Mouse (Mus musculus): ENCODE measurements around the gene Trmt2a. TPM values are rescaled to one million over a fixed set of nuclear protein-coding genes. Genes with fewer than 3 reads are reported as not detected.

Trmt2a gene
- polyA plus RNA-seq, 1 experiment from 2014 or later: 78.4 TPM

- no peak overlapping the region for H3K9ac ChIP-seq (replicated peaks; ENCODE audit: low read depth, low read length)
- H3K4me1 ChIP-seq (ENCODE audit: control insufficient read depth, insufficient read depth, low read length): peaks cover 12% of the 10 kb centered on the region
- no peak overlapping the region for H3K4me2 ChIP-seq (ENCODE audit: low read depth, low read length)
- no peaks in the 10 kb centered on the region for H3K27me3 ChIP-seq (ENCODE audit: control insufficient read depth, insufficient read depth, low read length)
- no peaks in the 10 kb centered on the region for H3K9me3 ChIP-seq (ENCODE audit: control insufficient read depth, low read length)
- no peak for ATAC-seq (ENCODE audit: low read depth)
- 89% methylated on average over 4 of the region's 4 CpGs for WGBS
- H3K27ac ChIP-seq (ENCODE audit: low read depth, low read length): no peak overlapping the region
- H3K36me3 ChIP-seq (ENCODE audit: control insufficient read depth, insufficient read depth, low read length): peaks cover 22% of the 10 kb centered on the region
- H3K4me3 ChIP-seq (ENCODE audit: low read depth, low read length): no peak overlapping the region
Observed at GRCm38 (mm10) chr16:18228856-18229255, 19.6 kb upstream of the Trmt2a start.

GRCm38 (mm10) chr16:18229622-18230021, 18.9 kb upstream of the Trmt2a start:
- Histone ChIP-seq H3K9ac (replicated peaks; ENCODE audit: low read depth, low read length) (no peak overlapping the region), H3K4me3 (ENCODE audit: low read depth, low read length) (no peak overlapping the region), H3K36me3 (ENCODE audit: control insufficient read depth, insufficient read depth, low read length) (peaks cover 19% of the 10 kb centered on the region), H3K4me1 (ENCODE audit: control insufficient read depth, insufficient read depth, low read length) (peaks cover 18% of the 10 kb centered on the region), H3K9me3 (ENCODE audit: control insufficient read depth, low read length) (no peaks in the 10 kb centered on the region), H3K27ac (ENCODE audit: low read depth, low read length) (no peak overlapping the region), H3K4me2 (ENCODE audit: low read depth, low read length) (no peak overlapping the region), H3K27me3 (ENCODE audit: control insufficient read depth, insufficient read depth, low read length) (no peaks in the 10 kb centered on the region)
- peak; percentile 21; the same call in 1 of the 2 replicates for ATAC-seq (ENCODE audit: low read depth)
- 58% methylated on average over 11 of the region's 11 CpGs for WGBS

GRCm38 (mm10) chr16:18230617-18231016, 17.9 kb upstream of the Trmt2a start:
- Histone ChIP-seq H3K9ac (replicated peaks; ENCODE audit: low read depth, low read length) (no peak overlapping the region), H3K4me2 (ENCODE audit: low read depth, low read length) (no peak overlapping the region), H3K27me3 (ENCODE audit: control insufficient read depth, insufficient read depth, low read length) (no peaks in the 10 kb centered on the region), H3K4me3 (ENCODE audit: low read depth, low read length) (no peak overlapping the region), H3K4me1 (ENCODE audit: control insufficient read depth, insufficient read depth, low read length) (peaks cover 18% of the 10 kb centered on the region), H3K9me3 (ENCODE audit: control insufficient read depth, low read length) (no peaks in the 10 kb centered on the region), H3K36me3 (ENCODE audit: control insufficient read depth, insufficient read depth, low read length) (peaks cover 13% of the 10 kb centered on the region), H3K27ac (ENCODE audit: low read depth, low read length) (no peak overlapping the region)
- ATAC-seq (ENCODE audit: low read depth): no peak
- 92% methylated on average over 6 of the region's 6 CpGs for WGBS

- 90% methylated on average over 3 of the region's 3 CpGs for WGBS
- Histone ChIP-seq H3K4me2 (ENCODE audit: low read depth, low read length) (no peak overlapping the region), H3K27me3 (ENCODE audit: control insufficient read depth, insufficient read depth, low read length) (no peaks in the 10 kb centered on the region), H3K9ac (replicated peaks; ENCODE audit: low read depth, low read length) (no peak overlapping the region), H3K9me3 (ENCODE audit: control insufficient read depth, low read length) (no peaks in the 10 kb centered on the region), H3K27ac (ENCODE audit: low read depth, low read length) (no peak overlapping the region), H3K4me3 (ENCODE audit: low read depth, low read length) (no peak overlapping the region), H3K36me3 (ENCODE audit: control insufficient read depth, insufficient read depth, low read length) (peaks cover 9% of the 10 kb centered on the region), H3K4me1 (ENCODE audit: control insufficient read depth, insufficient read depth, low read length) (peaks cover 22% of the 10 kb centered on the region)
- no peak for ATAC-seq (ENCODE audit: low read depth)
Observed at GRCm38 (mm10) chr16:18231047-18231446, 17.4 kb upstream of the Trmt2a start.

DNA sequence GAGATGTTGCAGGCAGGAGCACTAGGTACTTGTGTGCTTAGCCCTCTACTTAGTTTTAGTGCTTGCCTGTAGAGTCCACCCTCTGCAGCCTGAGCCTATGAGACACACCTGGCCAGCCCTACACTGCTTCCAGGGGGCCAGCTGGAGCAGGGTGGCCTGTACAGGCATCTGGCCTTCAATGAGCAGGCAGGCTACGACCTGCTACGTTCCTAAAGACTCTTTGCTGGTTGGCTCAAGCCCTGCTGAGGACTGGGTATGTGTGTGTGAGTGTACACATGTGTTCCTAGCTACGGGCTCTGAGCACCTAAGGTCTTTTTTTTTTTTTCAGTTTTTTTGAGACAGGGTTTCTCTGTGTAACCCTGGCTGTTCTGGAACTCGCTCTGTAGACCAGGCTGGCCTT, 17.0 kb upstream of the Trmt2a start:
- H3K27ac ChIP-seq (ENCODE audit: low read depth, low read length): no peak overlapping the region
- H3K4me1 ChIP-seq (ENCODE audit: control insufficient read depth, insufficient read depth, low read length): peaks cover 24% of the 10 kb centered on the region
- 0 out of 2 replicates have a peak, but pooled peaks cover 6% of the 10 kb centered on the region for H3K36me3 ChIP-seq (ENCODE audit: control insufficient read depth, insufficient read depth, low read length)
- no peaks in the 10 kb centered on the region for H3K27me3 ChIP-seq (ENCODE audit: control insufficient read depth, insufficient read depth, low read length)
- H3K4me2 ChIP-seq (ENCODE audit: low read depth, low read length): no peak overlapping the region
- H3K4me3 ChIP-seq (ENCODE audit: low read depth, low read length): no peak overlapping the region
- ATAC-seq (ENCODE audit: low read depth): no peak
- no peak overlapping the region for H3K9ac ChIP-seq (replicated peaks; ENCODE audit: low read depth, low read length)
- no peaks in the 10 kb centered on the region for H3K9me3 ChIP-seq (ENCODE audit: control insufficient read depth, low read length)
- 94% methylated on average over 4 of the region's 4 CpGs for WGBS

DNA sequence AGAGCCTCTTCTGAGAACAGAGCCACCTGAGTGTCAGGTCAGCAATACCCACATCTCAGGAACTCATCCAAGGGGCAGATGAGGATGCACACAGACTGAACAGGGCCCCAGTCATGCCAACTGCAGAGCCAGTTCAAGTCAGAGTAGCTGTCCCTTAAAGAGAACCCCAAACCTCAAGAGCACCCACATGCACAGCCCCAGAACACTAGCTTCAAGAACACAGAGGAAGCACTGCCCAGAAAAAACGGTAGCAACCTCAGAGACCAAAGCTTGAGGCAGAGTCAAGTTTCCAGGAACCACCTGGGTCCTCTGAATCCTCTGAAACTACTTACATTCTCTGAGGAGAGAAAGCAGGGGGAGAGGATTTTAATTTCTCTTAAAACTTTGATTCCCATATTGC, 15.0 kb upstream of the Trmt2a start:
- Histone ChIP-seq H3K4me2 (ENCODE audit: low read depth, low read length) (peak overlapping the region; percentile 86; the same call in 1 of the 2 replicates), H3K4me3 (ENCODE audit: low read depth, low read length) (no peak overlapping the region; the same call in 1 of the 2 replicates), H3K9ac (replicated peaks; ENCODE audit: low read depth, low read length) (peak overlapping the region; percentile 94; the same call in 1 of the 2 replicates), H3K9me3 (ENCODE audit: control insufficient read depth, low read length) (no peaks in the 10 kb centered on the region), H3K4me1 (ENCODE audit: control insufficient read depth, insufficient read depth, low read length) (peaks cover 24% of the 10 kb centered on the region), H3K36me3 (ENCODE audit: control insufficient read depth, insufficient read depth, low read length) (peaks cover 4% of the 10 kb centered on the region; the same call in 1 of the 2 replicates), H3K27ac (ENCODE audit: low read depth, low read length) (no peak overlapping the region), H3K27me3 (ENCODE audit: control insufficient read depth, insufficient read depth, low read length) (no peaks in the 10 kb centered on the region)
- ATAC-seq (ENCODE audit: low read depth): no peak
- WGBS: 33% methylated on average over 1 of the region's 1 CpGs

GRCm38 (mm10) chr16:18233919-18234670, 14.4 kb upstream of the Trmt2a start:
- Histone ChIP-seq H3K9ac (replicated peaks; ENCODE audit: low read depth, low read length) (peak overlapping the region; percentile 94), H3K27me3 (ENCODE audit: control insufficient read depth, insufficient read depth, low read length) (no peaks in the 10 kb centered on the region), H3K4me2 (ENCODE audit: low read depth, low read length) (peak overlapping the region; percentile 86), H3K36me3 (ENCODE audit: control insufficient read depth, insufficient read depth, low read length) (peaks cover 8% of the 10 kb centered on the region), H3K4me3 (ENCODE audit: low read depth, low read length) (peak overlapping the region; percentile 84), H3K27ac (ENCODE audit: low read depth, low read length) (peak overlapping the region; percentile 91), H3K9me3 (ENCODE audit: control insufficient read depth, low read length) (no peaks in the 10 kb centered on the region), H3K4me1 (ENCODE audit: control insufficient read depth, insufficient read depth, low read length) (peaks cover 24% of the 10 kb centered on the region)
- ATAC-seq (ENCODE audit: low read depth): peak; percentile 28; the same call in 1 of the 2 replicates
- 23% methylated on average over 13 of the region's 13 CpGs for WGBS

DNA sequence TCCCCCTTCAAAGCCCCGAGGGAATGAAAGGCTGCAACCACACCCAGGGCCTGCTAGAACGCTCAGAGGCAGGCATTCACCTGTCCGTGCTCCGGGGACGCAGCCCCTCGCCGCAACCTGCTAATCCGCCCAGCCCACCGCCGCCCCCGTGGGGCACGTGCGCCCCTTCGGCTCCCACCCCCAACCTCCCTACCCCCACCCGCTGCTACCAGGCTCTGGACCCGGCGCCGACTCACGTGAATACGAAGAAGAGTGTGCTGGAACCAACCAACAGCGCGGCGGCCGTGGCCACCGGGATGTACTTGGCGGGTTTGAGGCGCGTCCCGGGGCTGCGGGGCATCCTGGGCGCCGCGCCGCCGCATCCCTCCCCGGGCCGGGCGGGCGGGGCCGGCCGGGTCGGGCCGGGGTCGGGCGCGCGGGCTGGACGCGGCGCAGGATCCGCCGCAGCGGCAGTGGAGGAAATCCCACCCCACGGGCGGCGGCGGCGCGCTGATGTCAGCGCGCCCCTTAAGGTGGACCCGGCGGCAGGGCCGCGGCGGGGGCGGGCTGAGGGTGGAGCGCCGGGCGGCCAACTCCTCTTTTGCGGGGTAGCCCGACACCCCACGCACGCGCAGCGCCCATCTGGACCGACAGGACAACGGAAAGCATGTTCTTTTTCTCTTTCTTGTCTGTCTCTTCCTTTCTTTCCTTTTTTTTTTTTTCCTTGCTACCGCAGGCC, 13.6 kb upstream of the Trmt2a start, which contains the start of gene Zdhhc8:
Gene Zdhhc8, minus strand, starts transcription at position 466 of the 718 bp plus-strand sequence.
- Histone ChIP-seq H3K4me3 (ENCODE audit: low read depth, low read length) (peak within 1 kb of the TSS; percentile 84), H3K4me2 (ENCODE audit: low read depth, low read length) (peak within 1 kb of the TSS; percentile 86), H3K4me1 (ENCODE audit: control insufficient read depth, insufficient read depth, low read length) (peaks cover 19% of the 10 kb centered on the region), H3K9me3 (ENCODE audit: control insufficient read depth, low read length) (no peaks in the 10 kb centered on the region), H3K27me3 (ENCODE audit: control insufficient read depth, insufficient read depth, low read length) (no peaks in the 10 kb centered on the region), H3K27ac (ENCODE audit: low read depth, low read length) (peak within 1 kb of the TSS; percentile 91), H3K9ac (replicated peaks; ENCODE audit: low read depth, low read length) (peak within 1 kb of the TSS; percentile 94), H3K36me3 (ENCODE audit: control insufficient read depth, insufficient read depth, low read length) (peaks cover 16% of the 10 kb centered on the region)
- peak; percentile 83 for ATAC-seq (ENCODE audit: low read depth)
- WGBS: 1% methylated on average over 54 of the region's 79 CpGs

Measured in neural tube, embryonic 14.5 days (tissue).